Mouse (Mus musculus) kidney, embryonic 14.5 days (tissue): ENCODE measurements around the gene Zswim1. TPM values are rescaled to one million over a fixed set of nuclear protein-coding genes. Genes with fewer than 3 reads are reported as not detected.

Experiments used
- ATAC-seq: fragments of 200-750 bp; cut with Nextera tagmentation; 2 replicates; pipeline ENCODE4 v1.8.0; 2017; ENCODE audit warnings: moderate number of reproducible peaks, mild to moderate bottlenecking, moderate TSS enrichment, moderate library complexity; ENCODE audit not compliant: low FRiP score, low TSS enrichment
- H3K27ac ChIP-seq: fragments of 300-500 bp; sonication (generic); 2 replicates; pipeline ENCODE4 v1.5.1; 2014; ENCODE audit warnings: low read depth, mild to moderate bottlenecking, low read length, moderate library complexity, mixed read lengths
- H3K27me3 ChIP-seq: fragments of 300-500 bp; sonication (generic); 2 replicates; pipeline ENCODE4 v1.6.1; 2014; ENCODE audit warnings: mild to moderate bottlenecking, low read length; ENCODE audit not compliant: control insufficient read depth, insufficient read depth
- H3K36me3 ChIP-seq: fragments of 300-500 bp; sonication (generic); 2 replicates; pipeline ENCODE4 v1.6.1; 2014; ENCODE audit warnings: low read length, mixed read lengths; ENCODE audit not compliant: control insufficient read depth, insufficient read depth
- H3K4me1 ChIP-seq: fragments of 300-500 bp; sonication (generic); 2 replicates; pipeline ENCODE4 v1.6.1; 2014; ENCODE audit warnings: low read length, mixed read lengths; ENCODE audit not compliant: control insufficient read depth, insufficient read depth
- H3K4me2 ChIP-seq: fragments of 300-500 bp; sonication (generic); replicated peaks from 2 replicates; pipeline ENCODE4 v1.6.1; 2014; ENCODE audit warnings: low read depth, mild to moderate bottlenecking, low read length
- H3K4me3 ChIP-seq: fragments of 300-500 bp; sonication (generic); 2 replicates; pipeline ENCODE4 v1.5.1; 2014; ENCODE audit warnings: mild to moderate bottlenecking, low read length
- H3K9ac ChIP-seq: fragments of 300-500 bp; sonication (generic); 2 replicates; pipeline ENCODE4 v1.6.1; 2014; ENCODE audit warnings: low read depth, mild to moderate bottlenecking, low read length, moderate library complexity
- H3K9me3 ChIP-seq: fragments of 300-500 bp; sonication (generic); 2 replicates; pipeline ENCODE4 v1.6.1; 2016; ENCODE audit warnings: low read length; ENCODE audit not compliant: control insufficient read depth
- WGBS: fragments of 180-500 bp; shearing (Covaris S2); extraction: QIAGEN DNeasy Blood & Tissue Kit; methylation state at CpG from one replicate; pipeline ENCODE4 v1.1.7; 2014; 5-methylcytosine and 5-hydroxymethylcytosine counted together
- polyA plus RNA-seq: library from polyadenylated mRNA; unstranded; fragments of >200 nt; fragmentation: Nextera tagmentation; extraction: Ambion mirVana; gene quantifications from 2 replicates; pipeline ENCODE4 v1.2.1, GENCODE M21; 2014

Zswim1 gene
- polyA plus RNA-seq, 1 experiment from 2014 or later: 20.0 TPM

DNA sequence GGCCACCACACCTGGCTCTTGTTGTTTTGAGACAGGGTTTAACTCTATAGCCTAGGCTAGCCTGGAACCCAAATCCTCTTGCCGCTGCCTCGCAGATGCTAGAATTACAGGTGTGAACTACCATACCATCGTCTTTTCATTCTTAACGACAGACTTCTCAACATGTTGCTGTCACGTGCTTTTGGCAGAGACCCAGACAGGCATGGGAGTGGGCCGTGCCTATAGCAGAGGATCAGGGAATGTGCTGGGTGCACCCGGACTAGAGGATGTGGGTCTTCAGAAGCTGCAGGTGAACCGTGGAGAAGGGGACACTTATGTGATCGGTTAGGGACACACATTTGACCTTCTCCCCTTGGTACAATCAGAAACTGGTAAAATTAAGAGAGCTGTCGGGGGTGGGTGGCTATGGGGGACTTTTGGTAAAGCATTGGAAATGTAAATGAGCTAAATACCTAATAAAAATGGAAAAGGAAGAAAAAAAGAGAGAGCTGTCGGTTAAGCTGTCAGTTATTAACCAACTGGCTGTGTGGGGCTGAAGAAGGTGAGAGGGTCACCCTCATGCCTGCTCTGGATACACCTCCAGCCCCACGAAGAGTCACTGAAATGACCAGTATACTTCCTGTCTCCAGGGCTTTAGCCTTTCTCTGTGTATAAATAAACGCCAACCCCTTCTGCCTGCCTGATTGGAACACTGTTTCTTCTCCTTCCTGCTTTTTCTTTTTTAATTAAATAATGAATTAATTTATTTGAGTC, 22.1 kb upstream of the Zswim1 start:
- Histone ChIP-seq H3K9me3 (no peaks in the 10 kb centered on the region), H3K4me1 (peaks cover 6% of the 10 kb centered on the region; the same call in 1 of the 2 replicates), H3K36me3 (peaks cover 40% of the 10 kb centered on the region), H3K9ac (no peak overlapping the region), H3K27ac (no peak overlapping the region), H3K4me3 (no peak overlapping the region), H3K27me3 (no peaks in the 10 kb centered on the region), H3K4me2 (no peak overlapping the region)
- 90% methylated on average over 13 of the region's 13 CpGs for WGBS
- ATAC-seq: no peak

DNA sequence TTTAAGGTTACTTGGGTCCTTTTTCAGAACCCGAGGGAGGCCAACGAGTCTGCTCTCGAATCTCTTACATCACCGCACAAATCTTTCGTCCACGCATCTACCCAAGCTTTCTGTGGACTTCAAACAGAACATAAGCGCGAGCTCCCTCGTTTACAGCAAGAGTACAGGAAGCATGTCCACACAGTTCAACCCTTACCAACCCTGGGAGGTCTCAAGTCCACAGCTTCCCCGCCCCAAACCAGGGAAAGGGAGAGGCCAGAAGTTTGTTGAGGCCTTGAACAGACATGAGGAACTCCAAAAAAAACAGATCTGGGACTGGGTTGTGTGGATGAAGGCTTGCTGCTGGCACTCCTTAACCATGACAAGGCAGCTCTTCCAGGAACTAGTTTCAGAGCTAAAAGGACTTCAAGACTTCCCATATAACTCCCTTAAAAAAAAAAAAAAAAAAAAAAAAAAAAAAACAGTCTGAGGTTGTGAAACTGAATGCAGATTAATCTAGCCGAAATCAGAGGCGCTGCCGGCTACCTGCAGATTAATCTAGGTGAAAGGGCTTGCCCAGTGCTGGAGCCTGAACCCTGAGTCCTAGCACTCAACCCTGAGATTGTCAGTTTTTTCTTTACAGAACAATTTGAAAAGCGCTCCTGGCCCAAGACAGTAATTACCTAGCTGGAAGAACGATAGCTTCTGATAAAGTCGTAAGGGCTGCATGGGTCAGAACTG, 19.1 kb upstream of the Zswim1 start:
- Histone ChIP-seq H3K27me3 (no peaks in the 10 kb centered on the region), H3K9ac (peak overlapping the region; percentile 77; the same call in 1 of the 2 replicates), H3K9me3 (no peaks in the 10 kb centered on the region), H3K4me1 (peaks cover 6% of the 10 kb centered on the region; the same call in 1 of the 2 replicates), H3K4me3 (peak overlapping the region; percentile 69; the same call in 1 of the 2 replicates), H3K36me3 (peaks cover 23% of the 10 kb centered on the region), H3K4me2 (peak overlapping the region; percentile 57), H3K27ac (no peak overlapping the region)
- 87% methylated on average over 16 of the region's 16 CpGs for WGBS
- no peak for ATAC-seq

DNA sequence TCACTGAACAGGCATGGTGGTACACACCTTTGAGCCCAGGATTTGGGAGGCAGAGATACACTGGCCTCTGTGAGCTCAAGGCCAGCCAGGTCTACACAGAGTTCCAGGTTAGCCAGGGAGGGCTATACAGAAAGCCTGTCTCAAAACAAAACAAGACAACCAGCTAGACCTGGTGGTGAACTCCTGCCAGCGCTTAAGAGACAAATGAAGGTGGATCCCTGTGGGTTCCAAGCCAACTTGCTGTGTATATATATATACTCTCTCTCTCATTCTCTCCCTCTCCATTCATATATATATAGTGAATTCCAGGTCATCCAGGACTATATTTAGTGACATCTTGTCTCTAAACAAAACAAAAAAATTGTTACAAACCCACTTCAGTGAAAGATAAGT, 18.6 kb upstream of the Zswim1 start:
- peaks cover 26% of the 10 kb centered on the region for H3K36me3 ChIP-seq
- no peaks in the 10 kb centered on the region for H3K27me3 ChIP-seq
- peak overlapping the region; percentile 57 for H3K4me2 ChIP-seq
- 67% methylated on average over 1 of the region's 1 CpGs for WGBS
- H3K4me3 ChIP-seq: peak overlapping the region; percentile 69
- H3K9ac ChIP-seq: peak overlapping the region; percentile 77; the same call in 1 of the 2 replicates
- H3K27ac ChIP-seq: no peak overlapping the region
- no peaks in the 10 kb centered on the region for H3K9me3 ChIP-seq
- ATAC-seq: no peak
- H3K4me1 ChIP-seq: peaks cover 6% of the 10 kb centered on the region; the same call in 1 of the 2 replicates

DNA sequence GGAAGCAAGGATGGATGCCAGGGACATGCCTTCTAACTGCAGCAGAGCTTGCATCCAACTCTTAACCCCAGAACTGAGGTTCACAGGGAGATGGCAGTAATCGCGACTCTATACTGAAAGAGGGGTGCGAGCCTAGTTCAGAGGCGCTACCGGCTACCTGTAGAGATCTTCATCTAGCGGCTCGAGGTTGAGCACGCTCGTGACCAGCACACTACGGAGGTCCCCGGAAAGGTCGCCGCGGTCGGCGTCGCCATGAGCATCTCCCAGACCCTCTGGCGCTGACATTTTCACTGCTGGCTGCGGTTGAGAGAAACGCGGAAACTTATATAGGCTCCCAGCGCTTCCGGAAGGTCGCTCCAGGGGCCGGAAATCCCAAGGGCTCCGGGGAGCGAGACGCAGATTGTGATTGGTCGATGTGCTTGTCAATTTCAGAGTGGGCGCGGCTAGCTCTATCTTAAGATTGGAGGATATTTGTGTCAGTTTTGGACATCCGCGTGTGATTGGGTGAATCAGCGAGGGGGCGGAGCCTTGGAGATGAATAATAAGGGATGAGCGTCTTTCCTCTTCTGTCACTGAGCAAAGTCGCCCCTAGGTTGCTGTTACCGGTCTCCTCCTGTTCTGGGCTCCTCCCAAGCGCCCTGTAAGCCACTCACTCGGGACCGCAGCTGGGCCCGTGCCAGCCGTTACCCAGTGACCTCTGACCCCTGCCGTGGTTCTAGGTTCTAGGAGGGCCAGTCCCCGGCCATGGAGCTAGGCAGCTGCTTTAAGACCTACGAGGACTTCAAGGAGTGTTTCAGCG, 17.8 kb upstream of the Zswim1 start, which contains the start of the genes Acot8 and Zswim3:
Gene Acot8 (minus strand): TSS at position 350 of the 799 bp plus-strand sequence.
Gene Zswim3 (plus strand): TSS at position 566 of the 799 bp plus-strand sequence.
- H3K27me3 ChIP-seq: no peaks in the 10 kb centered on the region
- peaks cover 22% of the 10 kb centered on the region for H3K36me3 ChIP-seq
- peak within 1 kb of the TSS; percentile 59; the same call in 1 of the 2 replicates for H3K27ac ChIP-seq
- peaks cover 6% of the 10 kb centered on the region; the same call in 1 of the 2 replicates for H3K4me1 ChIP-seq
- peak within 1 kb of the TSS; percentile 59 for H3K4me2 ChIP-seq
- peak; percentile 97 for ATAC-seq
- H3K4me3 ChIP-seq: peak within 1 kb of the TSS; percentile 69
- under 1% methylated on average over 47 of the region's 47 CpGs for WGBS
- peak within 1 kb of the TSS; percentile 77 for H3K9ac ChIP-seq
- no peaks in the 10 kb centered on the region for H3K9me3 ChIP-seq

DNA sequence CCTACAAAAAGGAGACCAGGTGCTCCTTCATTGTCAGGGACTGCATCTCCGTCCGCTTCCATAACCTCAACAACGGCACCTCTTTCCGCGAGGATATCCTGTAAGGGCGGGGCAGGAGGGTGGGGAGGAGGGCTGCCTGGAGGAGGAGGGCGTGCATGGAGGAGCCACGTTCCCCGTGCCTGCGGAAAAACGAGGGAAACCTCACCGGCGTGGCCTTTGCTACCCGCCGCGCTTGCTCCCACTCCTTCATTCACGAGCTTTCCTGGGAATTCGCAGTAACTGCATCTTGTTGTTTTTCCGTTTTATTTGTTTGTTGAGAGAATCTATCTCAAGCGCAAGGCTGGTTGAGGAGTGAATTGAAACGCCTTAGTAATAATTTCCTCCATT, 17.2 kb upstream of the Zswim1 start:
- ATAC-seq: peak; percentile 48
- Histone ChIP-seq H3K4me2 (peak overlapping the region; percentile 59), H3K36me3 (peaks cover 17% of the 10 kb centered on the region; the same call in 1 of the 2 replicates), H3K4me1 (peaks cover 6% of the 10 kb centered on the region; the same call in 1 of the 2 replicates), H3K27me3 (no peaks in the 10 kb centered on the region), H3K9ac (peak overlapping the region; percentile 61), H3K4me3 (peak overlapping the region; percentile 69), H3K27ac (peak overlapping the region; percentile 59; the same call in 1 of the 2 replicates), H3K9me3 (no peaks in the 10 kb centered on the region)
- WGBS: under 1% methylated on average over 21 of the region's 21 CpGs

DNA sequence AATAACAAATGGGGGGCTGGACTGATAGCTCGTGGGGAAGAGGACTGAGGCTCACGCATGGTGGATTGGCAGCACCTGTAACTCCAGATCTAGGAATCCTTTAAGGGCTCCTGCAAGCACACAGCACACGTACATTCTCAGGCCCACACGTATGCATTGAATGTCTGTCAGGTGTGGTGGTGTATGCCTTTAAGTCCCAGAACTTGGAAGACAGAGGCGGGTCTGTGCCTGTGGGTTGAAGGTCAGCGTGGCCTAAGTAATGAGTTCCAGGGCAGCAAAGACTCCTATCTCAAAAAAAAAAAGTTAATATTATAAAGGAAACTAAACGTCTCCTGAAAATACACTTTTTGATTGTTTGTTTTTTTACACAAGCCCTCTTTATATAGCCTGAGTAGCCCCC, 15.9 kb upstream of the Zswim1 start:
- no peak overlapping the region for H3K27ac ChIP-seq
- peaks cover 8% of the 10 kb centered on the region; the same call in 1 of the 2 replicates for H3K36me3 ChIP-seq
- no peak for ATAC-seq
- H3K9me3 ChIP-seq: no peaks in the 10 kb centered on the region
- WGBS: 84% methylated on average over 7 of the region's 7 CpGs
- peaks cover 6% of the 10 kb centered on the region; the same call in 1 of the 2 replicates for H3K4me1 ChIP-seq
- H3K27me3 ChIP-seq: no peaks in the 10 kb centered on the region
- no peak overlapping the region for H3K4me3 ChIP-seq
- H3K4me2 ChIP-seq: no peak overlapping the region
- no peak overlapping the region for H3K9ac ChIP-seq

DNA sequence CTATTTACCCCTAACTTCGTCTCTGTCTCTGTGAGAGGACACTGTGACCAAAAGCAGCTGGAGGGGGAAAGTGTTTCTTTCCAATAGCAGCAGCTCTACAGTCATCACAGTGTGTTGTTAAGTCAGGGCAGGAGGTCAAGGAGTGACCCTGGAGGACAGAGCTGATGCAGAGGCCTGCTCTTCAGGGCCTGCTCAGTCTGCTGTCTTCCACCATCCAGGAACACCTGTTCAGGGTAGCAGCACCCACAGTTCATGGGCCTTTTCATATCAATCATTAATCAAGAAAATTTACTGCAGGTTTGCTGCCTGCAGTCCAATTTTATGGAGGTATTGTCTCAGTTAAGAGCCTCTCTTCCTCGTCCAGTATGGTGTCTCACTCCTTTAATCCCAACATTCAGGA, 8.9 kb upstream of the Zswim1 start:
- Histone ChIP-seq H3K36me3 (peaks cover 5% of the 10 kb centered on the region; the same call in 1 of the 2 replicates), H3K9me3 (no peaks in the 10 kb centered on the region), H3K27me3 (no peaks in the 10 kb centered on the region), H3K27ac (no peak overlapping the region), H3K4me1 (peaks cover 4% of the 10 kb centered on the region; the same call in 1 of the 2 replicates), H3K4me3 (no peak overlapping the region), H3K9ac (no peak overlapping the region), H3K4me2 (no peak overlapping the region)
- WGBS: 50% methylated on average over 2 of the region's 2 CpGs
- ATAC-seq: no peak

DNA sequence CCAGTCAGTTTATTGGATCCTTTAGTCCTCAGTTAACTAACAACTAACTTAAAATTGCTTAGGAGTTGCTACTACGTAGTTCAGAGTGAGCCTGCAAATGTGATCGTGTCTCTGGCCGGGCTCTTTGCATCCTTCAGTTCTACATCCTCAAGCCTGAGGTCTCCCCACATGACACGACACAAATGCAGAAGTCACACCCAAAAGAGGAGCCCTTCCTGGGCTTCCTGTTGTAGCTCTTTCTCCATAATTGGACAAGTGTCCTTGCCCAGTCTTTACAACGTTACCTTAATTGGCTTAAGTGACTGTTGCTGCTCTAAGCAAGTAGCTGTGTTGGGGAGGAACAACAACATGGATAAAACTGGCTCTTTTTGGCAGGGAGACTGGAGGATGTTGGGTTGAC, 7.1 kb upstream of the Zswim1 start:
- Histone ChIP-seq H3K36me3 (0 out of 2 replicates have a peak, but pooled peaks cover under 1% of the 10 kb centered on the region), H3K9ac (no peak overlapping the region), H3K9me3 (no peaks in the 10 kb centered on the region), H3K4me3 (no peak overlapping the region), H3K4me1 (peaks cover 4% of the 10 kb centered on the region; the same call in 1 of the 2 replicates), H3K27me3 (no peaks in the 10 kb centered on the region), H3K27ac (no peak overlapping the region), H3K4me2 (no peak overlapping the region)
- ATAC-seq: no peak
- 87% methylated on average over 5 of the region's 5 CpGs for WGBS
